Mouse (Mus musculus) skeletal muscle tissue, adult 2 months (tissue): Measurements from ENCODE around the gene Gtf2h3.

ENCODE experiments used
- DNase-seq: peaks from one replicate; pipeline ENCODE4 v3.0.0-alpha.2; 2012; ENCODE audit warnings: low read depth, low spot score

Gtf2h3 gene

DNA sequence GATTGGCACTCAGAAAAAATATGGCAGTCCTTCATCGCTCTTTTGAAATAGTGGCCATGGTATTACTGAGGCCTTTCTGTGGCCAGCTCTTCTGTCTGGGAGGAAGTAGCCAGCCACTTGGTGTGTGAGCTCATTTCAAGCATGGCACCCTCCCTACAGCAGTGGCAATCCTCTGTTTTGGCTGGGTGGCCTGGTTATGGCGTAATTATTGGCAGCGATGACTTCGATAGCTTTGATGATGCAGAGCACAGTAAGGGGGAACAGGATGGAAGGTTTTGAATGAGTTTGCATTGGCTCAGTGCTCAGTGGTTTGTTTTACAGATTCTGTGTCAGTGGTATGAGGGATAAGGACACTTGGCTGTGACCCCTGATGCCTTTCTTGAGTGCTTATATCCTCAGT, 57.8 kb downstream of the Gtf2h3 start:
- no peak for DNase-seq

DNA sequence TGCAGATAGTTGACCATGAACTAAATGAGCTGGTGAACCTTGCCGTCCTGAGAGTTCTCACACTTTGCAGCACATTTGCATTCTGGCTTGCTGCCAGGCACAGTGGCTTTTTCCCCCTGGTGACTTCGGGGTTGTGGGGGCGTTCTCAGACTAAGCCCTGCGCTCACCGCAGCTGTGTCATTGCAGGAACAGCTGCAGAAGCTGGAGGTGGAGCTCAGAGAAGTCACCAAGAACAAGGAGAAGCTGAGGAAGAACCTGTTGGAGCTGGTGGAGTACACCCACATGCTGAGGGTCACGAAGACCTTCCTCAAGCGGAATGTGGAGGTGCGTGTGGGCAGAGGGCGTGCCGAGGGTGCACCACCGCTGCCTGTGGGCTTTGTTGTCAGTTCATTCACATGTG, 58.4 kb downstream of the Gtf2h3 start:
- no peak for DNase-seq

DNA sequence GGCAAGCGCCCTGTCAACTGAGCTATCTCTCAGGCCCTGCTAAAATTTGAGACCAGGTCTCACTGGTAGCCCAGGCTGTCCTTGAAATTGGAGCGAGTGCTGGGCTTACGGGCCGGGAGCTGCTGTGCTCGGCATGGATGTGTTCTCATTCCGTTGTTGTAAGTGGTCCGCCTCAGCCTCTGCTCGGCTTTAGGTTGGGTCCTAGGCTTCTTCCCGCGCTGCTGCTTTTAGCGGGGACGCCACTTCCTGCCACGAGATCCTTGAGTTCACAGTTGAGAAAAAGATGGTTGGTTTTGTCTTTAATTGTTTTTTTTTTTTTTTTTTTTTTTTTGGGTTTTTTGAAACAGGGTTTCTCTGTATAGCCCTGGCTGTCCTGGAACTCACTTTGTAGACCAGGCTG, 58.9 kb downstream of the Gtf2h3 start:
- DNase-seq: no peak
